Mouse (Mus musculus): ENCODE measurements around the gene Uba3.

The Uba3 gene

DNA sequence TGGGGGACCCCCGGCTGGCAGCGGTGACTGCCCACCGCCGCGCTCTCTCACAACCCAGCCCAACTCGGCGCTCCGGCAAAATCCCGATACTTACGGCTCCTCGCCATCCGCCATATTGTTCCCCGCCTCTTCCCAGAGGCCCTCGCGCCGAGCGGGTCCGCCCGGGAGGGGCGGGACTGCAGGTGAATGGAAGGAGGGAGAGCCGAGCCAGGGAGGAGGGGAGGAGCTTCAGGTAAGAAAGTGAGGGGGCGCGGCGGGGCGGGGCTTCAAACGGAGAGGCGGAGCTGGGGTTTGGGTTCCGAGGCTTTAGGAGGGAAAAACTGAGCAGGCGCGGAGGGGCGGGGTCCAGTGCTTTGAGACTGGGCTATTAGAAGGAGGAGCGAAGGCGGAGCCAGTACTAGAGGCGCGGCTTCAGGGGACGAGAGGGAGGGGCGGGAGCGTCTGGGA is at the start of gene Uba3:
Gene Uba3 (minus strand): TSS at position 209 of the 447 bp plus-strand sequence.
- peak; percentile 96 to 99 for DNase-seq (ENCODE audit: low spot score in 2 of 2)

DNA sequence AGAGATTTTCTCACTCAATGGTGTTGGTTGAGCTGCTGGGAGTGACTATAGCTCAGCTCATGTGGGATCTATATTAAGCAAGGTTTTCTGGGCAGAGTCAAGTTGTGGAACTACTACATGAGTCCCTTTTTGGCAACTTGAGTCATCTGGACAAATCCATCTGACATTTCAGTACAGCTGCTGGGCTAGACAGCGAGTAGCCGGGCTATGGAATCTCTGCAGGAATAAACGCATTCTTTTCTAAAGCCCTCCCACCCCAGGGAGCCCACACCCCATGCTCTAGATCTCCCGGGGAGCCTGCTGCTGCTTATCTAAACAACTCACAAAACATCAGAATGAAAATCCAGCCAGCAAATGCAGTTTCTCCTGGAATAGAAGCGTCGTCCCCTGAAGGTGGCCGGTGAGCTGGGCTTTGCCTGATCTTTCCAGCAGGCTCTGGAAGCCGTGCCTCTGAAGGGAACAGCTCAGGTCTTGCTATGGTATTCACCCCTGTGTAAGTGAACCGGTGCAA is 47.3 kb upstream of the Uba3 start, which contains the start of gene Lmod3:
Gene Lmod3 (minus strand): TSS at position 49 of the 511 bp plus-strand sequence.
- DNase-seq (ENCODE audit: low spot score in 2 of 2), result no peak

DNA sequence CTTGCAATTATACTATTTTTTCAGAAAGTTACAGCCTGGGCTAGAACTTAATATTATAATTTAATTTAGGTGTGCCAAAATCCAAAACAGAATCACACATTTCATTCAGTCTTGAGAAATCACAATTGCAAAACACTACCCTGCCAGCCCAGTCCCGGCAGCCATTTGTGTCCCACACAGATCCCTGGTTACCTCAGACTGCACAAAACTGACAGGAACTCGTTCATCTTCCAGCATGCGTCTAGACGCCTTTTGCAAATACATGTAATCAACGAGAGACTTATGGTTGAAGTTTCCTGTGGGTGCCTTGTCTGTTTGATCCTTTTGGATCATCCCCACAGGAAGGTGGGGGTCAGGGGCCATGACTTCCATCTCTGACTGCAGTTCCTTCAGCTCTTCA is 46.6 kb upstream of the Uba3 start:
- no peak for DNase-seq (ENCODE audit: low spot score in 2 of 2)

DNA sequence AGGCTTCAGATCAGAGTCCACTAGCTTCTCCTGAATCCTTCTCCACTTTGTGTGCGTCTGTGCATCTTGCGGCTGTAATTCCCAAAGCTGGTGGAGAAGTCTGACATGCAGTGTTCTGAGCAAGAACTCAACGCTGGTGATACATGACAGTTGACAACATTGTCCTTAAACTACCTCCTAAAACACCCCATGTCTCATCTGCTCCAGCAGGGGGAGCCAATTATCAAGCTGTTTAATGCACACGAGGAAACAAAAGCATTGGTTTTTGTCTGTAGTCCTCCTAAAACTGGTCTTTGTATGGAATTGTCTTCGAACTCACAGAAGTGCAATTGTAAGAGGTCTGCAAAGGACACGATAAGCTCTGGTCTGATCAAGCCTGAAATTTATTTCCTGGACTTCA is 45.5 kb upstream of the Uba3 start:
- DNase-seq (ENCODE audit: low spot score in 2 of 2), result peak; percentile 20 to 55

DNA sequence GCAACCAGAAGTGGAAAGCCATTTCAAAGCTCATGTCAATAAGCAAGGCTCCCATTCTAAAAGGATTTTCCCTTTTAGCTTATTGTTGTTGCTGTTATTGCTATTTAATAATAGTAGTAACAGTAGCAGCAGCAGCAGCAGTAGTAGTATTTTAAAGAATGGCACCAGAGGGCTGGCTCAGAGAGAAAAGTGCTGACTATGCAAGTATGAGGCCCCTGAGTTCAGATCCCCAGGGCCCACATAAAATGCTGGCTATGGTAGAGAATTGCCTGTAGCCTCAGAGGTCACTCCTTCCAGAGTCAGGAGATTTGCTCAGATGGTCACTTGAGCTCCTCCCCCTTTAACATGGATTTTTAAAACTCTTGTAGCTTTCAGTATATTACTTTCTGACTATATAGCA is 39.8 kb upstream of the Uba3 start:
- DNase-seq (ENCODE audit: low spot score in 2 of 2), result no peak

DNA sequence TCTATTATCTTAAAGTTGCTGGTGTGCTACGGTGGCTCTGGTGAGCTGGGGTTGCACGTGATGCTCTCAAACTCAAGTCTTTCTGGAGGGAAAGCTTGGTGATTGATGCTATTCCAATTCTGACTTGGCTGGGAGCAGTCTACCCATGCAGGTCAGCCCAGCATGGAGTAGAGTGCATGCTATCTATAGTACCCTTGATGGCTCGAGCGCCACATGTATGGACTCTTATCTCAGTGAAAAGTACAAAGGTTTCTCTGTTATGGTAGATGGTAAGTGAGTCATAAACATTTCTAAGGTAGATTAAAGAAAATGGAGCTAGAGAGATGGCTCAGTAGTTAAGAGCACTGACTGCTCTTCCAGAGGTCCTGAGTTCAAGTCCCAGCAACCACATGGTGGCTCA is 37.1 kb upstream of the Uba3 start:
- no peak for DNase-seq (ENCODE audit: low spot score in 2 of 2)

DNA sequence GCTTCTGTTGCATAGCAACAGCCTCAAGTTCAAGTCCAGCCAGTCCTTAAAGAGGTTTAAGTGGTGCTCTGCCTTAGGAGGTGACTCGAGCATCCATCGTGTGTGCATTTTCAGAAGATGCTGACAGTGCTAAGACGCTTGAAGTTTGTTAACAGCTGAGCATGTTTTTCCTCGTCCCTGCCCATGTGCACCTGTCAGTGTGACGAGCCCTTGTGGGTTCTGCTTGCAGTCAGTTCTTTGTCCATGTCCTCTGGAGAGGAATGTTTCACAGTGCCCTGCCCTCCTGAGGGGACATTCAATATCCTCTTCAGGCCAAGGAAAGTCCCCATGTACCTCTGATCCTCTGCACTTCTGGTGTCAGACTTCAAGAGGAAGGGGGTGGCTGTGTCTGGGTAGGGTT is 34.6 kb upstream of the Uba3 start:
- DNase-seq (ENCODE audit: low spot score in 2 of 2), result no peak

DNA sequence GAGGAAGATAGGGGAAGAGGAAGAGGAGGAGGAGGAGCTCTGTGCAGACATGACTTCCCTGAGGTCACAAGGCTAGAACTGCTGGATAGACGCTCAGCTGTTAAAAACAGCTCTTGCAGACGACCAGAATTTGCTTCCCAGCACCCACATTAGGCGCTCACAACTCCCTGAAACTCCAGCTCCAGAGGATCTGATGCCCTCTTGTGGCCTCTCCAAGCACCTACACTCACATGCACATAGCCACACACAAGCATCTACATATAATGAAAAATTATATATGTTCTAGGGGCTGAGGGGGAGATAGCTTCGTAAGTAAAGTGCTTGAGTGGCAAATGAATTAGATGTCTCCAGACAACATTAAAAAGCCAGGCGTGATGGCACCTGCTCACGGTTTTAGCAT is 33.9 kb upstream of the Uba3 start:
- no peak for DNase-seq (ENCODE audit: low spot score in 2 of 2)

DNA sequence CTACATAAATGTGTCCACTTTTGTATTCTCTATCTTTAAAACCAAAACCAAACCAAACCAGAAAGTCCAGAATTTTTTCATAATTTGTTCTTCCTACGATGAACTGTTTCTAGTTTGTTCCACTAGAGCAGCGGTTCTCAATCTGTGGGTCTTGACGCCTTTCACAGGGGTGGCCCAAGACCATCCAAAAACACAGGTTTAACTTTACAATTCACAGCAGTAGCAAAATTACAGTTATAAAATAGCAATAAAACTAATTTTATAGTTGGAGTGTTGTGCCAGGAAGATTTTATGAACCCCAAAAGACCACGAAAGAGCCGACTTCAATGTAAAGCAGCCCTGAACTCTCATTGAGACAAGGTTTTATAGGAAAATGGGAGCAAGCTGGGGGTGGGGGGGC is 30.6 kb upstream of the Uba3 start:
- DNase-seq (ENCODE audit: low spot score in 2 of 2), result no peak

DNA sequence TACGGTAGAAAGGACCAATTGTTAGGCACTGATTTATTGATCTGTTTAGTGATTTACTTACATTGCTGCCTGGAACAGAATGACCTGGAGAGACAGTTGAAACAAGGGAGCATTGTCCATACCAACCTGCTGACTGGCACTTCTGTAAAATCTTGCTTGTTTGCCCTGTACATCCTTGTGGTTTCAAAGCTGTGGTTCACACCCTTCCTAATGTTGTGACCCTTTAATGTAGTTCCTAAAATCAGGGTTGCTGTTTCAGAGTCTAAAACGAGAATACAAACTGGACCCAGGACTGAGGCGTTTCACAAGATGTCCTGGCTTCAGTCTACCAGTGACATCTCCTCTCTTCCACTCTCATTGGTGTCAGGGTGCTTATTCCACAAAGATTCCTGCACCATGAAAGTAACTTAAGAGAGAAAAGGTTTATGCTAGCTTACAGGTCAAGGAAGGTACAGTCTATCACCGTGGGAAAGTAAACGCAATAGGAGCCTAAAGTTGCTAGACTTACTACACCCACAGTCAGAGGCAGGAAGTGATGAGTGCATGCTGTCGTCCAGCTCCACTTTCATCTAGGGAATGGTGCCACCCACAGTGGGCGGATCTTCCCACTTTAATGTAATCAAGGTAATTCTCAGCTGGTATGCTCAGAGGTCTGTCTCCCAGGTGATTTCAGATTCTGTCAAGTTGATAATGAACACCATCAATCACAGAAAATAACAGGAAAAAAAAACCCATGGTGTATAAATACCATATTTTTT is 29.6 kb upstream of the Uba3 start:
- DNase-seq (ENCODE audit: low spot score in 2 of 2), result no peak

DNA sequence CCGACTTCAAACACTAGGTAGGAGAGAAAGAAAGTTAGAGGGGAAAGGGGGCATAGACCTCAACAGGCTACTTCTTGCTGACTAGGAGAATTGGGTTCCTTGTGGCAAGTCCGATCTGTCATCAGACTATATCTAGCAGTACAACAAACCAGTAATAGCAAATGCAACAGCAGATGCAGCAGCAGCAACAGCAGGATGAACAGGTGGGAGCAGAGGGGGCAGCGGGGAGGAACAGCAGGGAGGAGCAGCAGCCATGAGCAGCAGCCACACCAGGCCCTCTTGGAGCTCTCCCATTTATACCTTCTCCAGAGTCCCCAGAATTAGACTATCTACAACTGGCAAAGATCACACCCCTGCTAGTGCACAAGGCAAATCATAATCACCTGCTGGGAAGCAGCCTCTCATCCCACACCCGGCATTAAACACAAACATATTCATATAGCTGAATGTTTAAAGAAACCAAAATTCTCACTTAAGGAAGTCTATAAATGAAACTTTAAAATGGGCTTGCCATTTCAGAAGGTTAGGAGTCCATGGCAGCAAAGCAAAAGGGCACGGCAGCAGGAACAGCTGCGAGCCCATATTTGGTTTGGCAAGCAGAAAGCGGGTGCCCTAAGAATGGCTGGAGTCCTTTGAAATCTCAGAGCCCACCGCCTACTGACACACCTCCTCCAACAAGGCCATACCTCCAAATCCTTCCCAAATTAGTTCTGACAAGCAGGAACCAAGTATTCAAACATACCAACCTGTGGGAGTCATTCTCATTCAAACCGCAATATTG is 21.8 kb upstream of the Uba3 start:
- DNase-seq (ENCODE audit: low spot score in 2 of 2), result no peak

DNA sequence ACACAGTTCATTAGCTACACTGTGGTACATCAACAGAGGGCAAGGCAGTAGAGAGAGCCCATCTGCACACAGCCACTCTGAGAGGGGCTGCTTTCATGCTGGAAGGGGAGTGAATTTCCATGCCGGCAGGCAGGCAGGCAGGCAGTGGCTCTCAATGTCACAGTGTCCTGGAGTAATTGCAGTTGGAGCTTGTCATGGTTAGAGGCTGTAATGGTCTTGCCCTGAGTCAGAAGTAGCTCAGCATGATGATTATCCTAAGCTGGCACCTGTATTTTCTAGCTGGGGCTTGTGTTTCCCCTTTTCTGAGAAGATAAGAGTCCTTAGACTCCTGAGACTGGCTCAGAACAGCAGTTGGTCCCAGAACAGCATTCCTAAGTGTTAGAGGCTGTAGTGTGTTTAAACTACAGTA is 20.6 kb upstream of the Uba3 start:
- no peak for DNase-seq (ENCODE audit: low spot score in 2 of 2)

DNA sequence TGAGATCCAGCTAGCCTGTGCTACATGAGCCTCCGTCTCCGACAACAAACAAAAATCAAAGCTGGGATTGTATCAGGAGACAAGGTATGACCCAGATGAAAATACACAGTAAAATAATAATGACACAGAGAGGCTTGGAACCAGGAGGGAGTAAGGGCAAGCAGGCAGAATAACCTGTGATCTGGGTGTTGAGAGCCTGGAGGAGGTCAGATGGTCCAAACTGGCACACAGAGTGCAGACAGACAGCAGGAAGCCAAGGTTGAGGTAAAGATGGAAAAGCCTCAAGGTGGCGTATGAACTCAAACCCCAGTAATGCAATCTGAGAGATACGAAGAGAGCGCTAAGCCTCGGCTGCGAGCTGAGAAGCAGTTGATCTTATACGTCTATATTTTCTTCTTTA is 19.1 kb upstream of the Uba3 start:
- DNase-seq (ENCODE audit: low spot score in 2 of 2), result no peak

DNA sequence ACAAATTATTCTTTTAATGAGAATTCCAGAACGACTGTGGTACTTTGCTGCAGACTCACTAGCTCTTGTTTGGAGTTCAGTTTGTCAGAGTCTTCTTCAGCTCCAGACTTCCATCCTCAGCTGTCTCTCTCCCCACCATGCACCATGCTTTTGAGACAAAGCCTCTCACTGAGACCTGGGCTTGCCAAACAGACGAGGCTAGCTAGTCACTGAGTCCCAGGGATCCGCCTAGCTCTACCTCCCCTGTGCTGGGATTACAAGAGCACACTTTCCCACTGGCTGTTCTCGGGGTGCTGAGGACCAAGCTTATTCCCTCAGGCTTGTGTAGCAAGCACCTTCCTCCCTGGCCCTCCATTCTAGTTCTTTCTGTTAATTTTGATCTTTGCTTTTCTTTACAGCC is 18.1 kb upstream of the Uba3 start:
- DNase-seq (ENCODE audit: low spot score in 2 of 2), result no peak

DNA sequence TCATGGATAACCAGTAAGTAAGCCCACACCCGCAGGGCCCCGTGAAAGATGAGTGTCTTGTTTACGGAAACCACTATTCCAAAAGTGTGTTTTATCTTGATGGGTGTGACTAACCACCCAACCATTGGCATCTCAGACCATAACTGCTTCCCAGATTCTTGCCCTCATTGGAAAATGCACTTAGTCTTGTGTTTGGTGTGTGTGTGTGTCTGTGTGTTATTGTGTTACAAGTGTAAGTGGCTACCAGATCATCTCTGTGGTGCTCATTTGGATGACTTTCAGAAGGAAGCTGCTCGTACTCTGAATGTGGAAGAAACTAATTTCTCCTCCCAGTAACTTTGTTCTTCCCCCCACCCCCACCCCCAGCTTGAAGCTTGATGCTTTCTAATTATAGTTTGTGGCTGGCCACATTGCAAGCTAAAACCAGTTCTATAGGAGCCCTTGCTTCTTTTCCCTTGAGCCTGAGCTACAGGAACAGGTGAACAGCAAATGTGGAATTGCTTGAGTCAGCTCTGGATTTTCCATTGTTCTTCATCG is 17.6 kb upstream of the Uba3 start:
- no peak for DNase-seq (ENCODE audit: low spot score in 2 of 2)

DNA sequence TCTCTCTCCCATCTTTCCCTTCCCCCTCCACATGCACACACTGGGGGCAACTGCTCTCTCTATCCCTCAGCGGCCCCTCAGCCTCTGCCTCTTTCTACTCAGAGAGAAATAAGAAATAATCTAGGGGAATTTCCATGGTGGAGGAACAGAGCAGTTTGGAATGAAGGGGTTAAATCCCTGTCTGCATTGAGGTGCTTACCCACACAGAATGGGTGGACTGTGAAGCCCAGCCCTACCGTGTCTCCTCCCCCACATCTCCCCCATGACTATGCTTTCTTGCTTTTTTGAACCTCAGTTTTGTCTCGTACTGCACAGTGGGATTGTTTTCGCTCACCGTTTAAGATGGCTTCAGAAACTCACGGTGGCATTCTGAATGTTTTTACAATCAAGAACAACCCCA is 16.9 kb upstream of the Uba3 start:
- no peak for DNase-seq (ENCODE audit: low spot score in 2 of 2)

DNA sequence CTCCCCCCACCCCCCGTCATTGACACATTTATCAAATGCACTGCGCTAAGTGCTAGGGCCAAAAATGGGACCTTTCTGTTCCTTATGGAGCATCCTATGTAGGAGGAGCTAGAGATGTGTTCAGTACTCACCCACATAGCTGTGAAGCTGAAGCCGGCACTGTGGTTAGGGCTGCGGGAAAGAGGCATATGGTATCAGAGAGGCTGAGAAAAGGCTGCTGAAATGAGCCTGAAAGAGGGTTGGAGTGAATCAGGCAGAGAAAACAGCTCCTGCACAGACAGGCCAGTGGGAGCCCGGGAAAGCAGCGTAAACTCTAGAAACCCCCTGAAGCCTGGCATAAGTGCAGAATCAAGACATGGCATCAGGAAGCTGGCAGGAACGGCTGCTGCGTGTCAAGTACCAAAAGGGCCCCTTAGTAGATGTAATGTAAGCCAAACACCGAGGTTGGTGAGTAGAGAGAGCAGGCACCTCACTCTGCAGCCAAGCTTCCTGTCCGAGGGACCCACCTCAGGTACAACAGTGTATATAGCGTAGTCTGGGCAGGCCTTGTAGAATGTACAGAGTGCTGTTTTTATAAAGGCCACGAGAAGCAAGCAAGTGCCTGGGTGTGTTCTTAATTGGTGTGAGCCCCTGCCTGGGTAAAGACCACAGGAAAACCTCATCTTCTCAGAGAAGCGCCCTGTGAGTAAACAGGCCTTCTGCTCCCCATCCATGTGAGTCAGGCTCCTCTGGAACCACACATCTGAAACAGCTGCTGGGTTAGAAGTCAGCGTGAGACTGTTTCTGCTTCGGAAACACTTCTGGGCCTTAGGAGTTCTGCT is 16.0 kb upstream of the Uba3 start:
- peak; percentile 39 to 52 for DNase-seq (ENCODE audit: low spot score in 2 of 2)

DNA sequence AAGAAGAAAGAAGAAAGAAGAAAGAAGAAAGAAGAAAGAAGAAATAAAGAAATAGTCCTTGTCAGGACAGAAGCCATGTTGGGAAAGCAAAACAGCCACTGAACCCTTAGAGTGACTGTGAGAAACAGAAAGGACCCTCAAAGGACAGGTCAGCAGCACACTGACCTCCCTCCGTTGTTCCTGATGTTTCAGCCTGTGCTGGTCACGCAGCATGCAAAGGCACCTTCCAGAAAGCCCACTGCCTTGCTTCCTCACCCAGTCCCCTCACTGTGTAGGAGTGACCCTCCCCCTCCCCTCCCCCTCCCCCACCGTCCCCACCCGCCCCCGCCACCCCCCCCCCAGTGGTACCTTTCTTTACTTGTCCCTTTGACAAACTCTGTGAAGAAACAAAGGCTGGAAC is 15.2 kb upstream of the Uba3 start:
- DNase-seq (ENCODE audit: low spot score in 2 of 2), result no peak

DNA sequence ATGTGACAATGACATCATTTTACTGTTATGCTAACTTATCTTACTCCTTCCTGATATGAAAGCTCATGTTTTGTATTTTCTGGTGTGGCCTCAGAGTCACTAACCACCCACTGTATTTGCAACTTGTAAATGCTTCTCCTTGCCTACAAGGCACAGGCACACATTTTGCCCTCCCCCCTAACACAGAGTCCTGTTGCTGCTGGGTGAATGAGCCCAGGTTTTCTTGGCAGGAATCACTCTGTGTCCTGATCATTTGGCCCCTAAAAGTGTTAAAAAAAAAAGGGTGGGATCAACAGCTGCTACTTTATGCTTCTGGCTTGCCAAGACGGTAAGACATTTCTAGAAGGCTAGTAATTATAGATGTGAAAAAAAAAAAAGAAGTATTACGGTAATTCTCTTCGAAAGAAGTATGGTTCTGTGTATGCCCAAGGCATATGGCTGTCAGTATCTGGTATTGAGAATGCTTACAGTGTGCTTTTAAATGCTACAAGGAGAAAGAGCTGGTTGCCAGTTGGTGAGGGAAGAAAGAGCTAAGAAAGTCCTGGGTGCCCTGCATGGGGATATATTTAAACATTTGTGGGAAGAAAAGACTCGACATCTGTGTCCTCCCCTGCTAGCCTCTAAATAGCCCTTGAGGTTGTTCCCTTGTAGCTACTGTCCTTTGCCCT is 10.8 kb upstream of the Uba3 start:
- no peak for DNase-seq (ENCODE audit: low spot score in 2 of 2)

DNA sequence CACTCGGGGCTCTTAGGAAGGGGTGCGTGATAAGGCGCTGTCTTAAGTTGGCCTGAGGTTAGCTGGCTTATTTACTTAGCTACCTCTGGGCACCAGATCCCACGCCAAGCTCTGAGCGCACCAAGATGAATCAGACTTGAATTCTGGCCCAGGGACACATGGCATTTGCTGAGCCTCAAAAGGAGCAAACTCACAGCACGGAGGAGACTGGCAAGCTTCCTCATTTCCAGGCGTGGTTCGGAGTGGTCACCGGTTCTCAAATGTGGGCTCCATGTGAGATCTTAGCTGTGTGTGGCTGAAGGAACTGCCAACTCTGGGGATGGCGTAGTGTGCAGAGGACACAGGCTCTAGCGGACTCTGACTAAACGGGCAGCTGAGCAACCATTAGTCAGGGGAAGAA is 6.5 kb upstream of the Uba3 start:
- DNase-seq (ENCODE audit: low spot score in 2 of 2), result peak in 1 of 2 experiments; percentile 31

DNA sequence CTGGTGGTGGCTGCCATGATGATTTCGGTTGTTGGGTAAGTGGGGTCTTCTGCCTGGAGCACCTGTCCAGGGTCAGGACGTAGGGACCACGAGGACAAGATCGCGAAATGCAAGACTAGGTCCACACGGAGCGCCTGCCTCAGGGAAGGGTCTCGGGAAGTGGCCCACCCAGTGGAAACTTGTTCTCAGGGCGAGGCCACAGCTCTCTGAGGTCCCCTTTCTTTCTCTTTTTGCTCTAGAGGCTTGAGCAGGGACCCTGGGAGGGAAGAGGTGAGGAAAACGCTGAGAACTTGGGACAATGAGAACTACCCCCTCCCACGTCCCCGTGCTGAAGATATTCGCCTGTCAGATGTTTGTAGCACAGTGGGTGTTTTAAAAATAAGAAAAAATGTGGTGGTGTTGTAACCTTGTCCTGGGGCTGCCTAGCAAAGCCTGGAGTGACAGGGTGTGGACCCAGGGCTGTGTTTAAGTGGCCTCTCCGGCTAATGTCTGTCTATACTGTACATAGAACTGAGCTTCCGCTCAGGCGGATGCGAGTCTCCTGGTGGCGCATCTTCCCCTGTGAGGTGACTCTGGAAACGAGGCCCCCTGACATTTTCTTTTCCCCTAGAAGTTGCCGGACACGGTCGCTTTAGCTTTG is 5.6 kb upstream of the Uba3 start:
- no peak for DNase-seq (ENCODE audit: low spot score in 2 of 2)
